Mouse (Mus musculus): ENCODE results near the gene Homer2. TPM values are rescaled to one million over a fixed set of nuclear protein-coding genes. Genes with fewer than 3 reads are reported as not detected.

The Homer2 gene
- 0.05 TPM for polyA plus RNA-seq (2012; fragmentation: generic; extraction: Trizol)
- long read RNA-seq, experiment 1: 0 reads
- long read RNA-seq, experiment 2: 0 reads

GRCm38 (mm10) chr7:81707471-81708140 is at the start of gene Homer2:
Gene Homer2, minus strand, starts transcription at chr7:81707527.
- Histone ChIP-seq H3K4me3 (ENCODE audit: insufficient read depth, poor library complexity, severe bottlenecking) (no peak within 1 kb of the TSS), H3ac (ENCODE audit: control insufficient read depth, insufficient read length, low read depth) (no peak within 1 kb of the TSS), H3K79me3 (ENCODE audit: low read depth) (no peaks in the 10 kb centered on the region), H3K36me3 (ENCODE audit: control insufficient read depth, insufficient read depth) (no peaks in the 10 kb centered on the region), H3K27me3 (ENCODE audit: control insufficient read depth, insufficient read depth, insufficient read length) (peaks cover 30% of the 10 kb centered on the region), H3K79me2 (ENCODE audit: control insufficient read depth, insufficient read depth) (no peaks in the 10 kb centered on the region)
- TF ChIP-seq MAX (IDR thresholded peaks at IDR 0.05): no peak
- TF ChIP-seq CTCF (IDR thresholded peaks at IDR 0.05; ENCODE audit: control insufficient read depth, insufficient read depth, insufficient read length): no peak
- TF ChIP-seq CEBPB (IDR thresholded peaks at IDR 0.05; ENCODE audit: low read depth): no peak

- Histone ChIP-seq H3K79me3 (ENCODE audit: low read depth) (no peaks in the 10 kb centered on the region), H3K36me3 (ENCODE audit: control insufficient read depth, insufficient read depth) (no peaks in the 10 kb centered on the region), H3K27me3 (ENCODE audit: control insufficient read depth, insufficient read depth, insufficient read length) (no peaks in the 10 kb centered on the region), H3K4me3 (ENCODE audit: insufficient read depth, poor library complexity, severe bottlenecking) (no peak overlapping the region), H3K79me2 (ENCODE audit: control insufficient read depth, insufficient read depth) (no peaks in the 10 kb centered on the region), H3ac (ENCODE audit: control insufficient read depth, insufficient read length, low read depth) (no peak overlapping the region)
- no peak for TF ChIP-seq MYOD1 (IDR thresholded peaks at IDR 0.05; ENCODE audit: control insufficient read depth, insufficient read length, low read depth)
- no peak for TF ChIP-seq MAX (IDR thresholded peaks at IDR 0.05)
- TF ChIP-seq CTCF (IDR thresholded peaks at IDR 0.05; ENCODE audit: control insufficient read depth, insufficient read depth, insufficient read length): no peak
- TF ChIP-seq CEBPB (IDR thresholded peaks at IDR 0.05; ENCODE audit: low read depth): no peak
- TF ChIP-seq USF1 (IDR thresholded peaks at IDR 0.05; ENCODE audit: low read depth): no peak
- TF ChIP-seq MYOG (IDR thresholded peaks at IDR 0.05; ENCODE audit: control insufficient read depth, extremely low read depth, insufficient read length): no peak
- no peak for TF ChIP-seq FOSL1 (IDR thresholded peaks at IDR 0.05; ENCODE audit: insufficient read depth, low read length, poor library complexity, severe bottlenecking)
Observed at GRCm38 (mm10) chr7:81747956-81748355, 40.6 kb upstream of the Homer2 start.

GRCm38 (mm10) chr7:81744145-81744544 is 36.8 kb upstream of the Homer2 start:
- Histone ChIP-seq H3K36me3 (ENCODE audit: control insufficient read depth, insufficient read depth) (no peaks in the 10 kb centered on the region), H3ac (ENCODE audit: control insufficient read depth, insufficient read length, low read depth) (no peak overlapping the region), H3K27me3 (ENCODE audit: control insufficient read depth, insufficient read depth, insufficient read length) (no peaks in the 10 kb centered on the region), H3K79me3 (ENCODE audit: low read depth) (no peaks in the 10 kb centered on the region), H3K79me2 (ENCODE audit: control insufficient read depth, insufficient read depth) (no peaks in the 10 kb centered on the region), H3K4me3 (ENCODE audit: insufficient read depth, poor library complexity, severe bottlenecking) (no peak overlapping the region)
- no peak for TF ChIP-seq MAX (IDR thresholded peaks at IDR 0.05)
- TF ChIP-seq FOSL1 (IDR thresholded peaks at IDR 0.05; ENCODE audit: insufficient read depth, low read length, poor library complexity, severe bottlenecking): no peak
- no peak for TF ChIP-seq CTCF (IDR thresholded peaks at IDR 0.05; ENCODE audit: control insufficient read depth, insufficient read depth, insufficient read length)
- TF ChIP-seq USF1 (IDR thresholded peaks at IDR 0.05; ENCODE audit: low read depth): no peak
- TF ChIP-seq MYOG (IDR thresholded peaks at IDR 0.05; ENCODE audit: control insufficient read depth, extremely low read depth, insufficient read length): no peak
- no peak for TF ChIP-seq CEBPB (IDR thresholded peaks at IDR 0.05; ENCODE audit: low read depth)
- no peak for TF ChIP-seq MYOD1 (IDR thresholded peaks at IDR 0.05; ENCODE audit: control insufficient read depth, insufficient read length, low read depth)

GRCm38 (mm10) chr7:81740010-81740409 is 32.7 kb upstream of the Homer2 start:
- no peaks in the 10 kb centered on the region for H3K36me3 ChIP-seq (ENCODE audit: control insufficient read depth, insufficient read depth)
- TF ChIP-seq CTCF (IDR thresholded peaks at IDR 0.05; ENCODE audit: control insufficient read depth, insufficient read depth, insufficient read length) (no peak), MYOD1 (IDR thresholded peaks at IDR 0.05; ENCODE audit: control insufficient read depth, insufficient read length, low read depth) (no peak), MAX (IDR thresholded peaks at IDR 0.05) (no peak), CEBPB (IDR thresholded peaks at IDR 0.05; ENCODE audit: low read depth) (no peak), USF1 (IDR thresholded peaks at IDR 0.05; ENCODE audit: low read depth) (no peak), FOSL1 (IDR thresholded peaks at IDR 0.05; ENCODE audit: insufficient read depth, low read length, poor library complexity, severe bottlenecking) (no peak), MYOG (IDR thresholded peaks at IDR 0.05; ENCODE audit: control insufficient read depth, extremely low read depth, insufficient read length) (no peak)

GRCm38 (mm10) chr7:81738720-81739385 is 31.5 kb upstream of the Homer2 start:
- Histone ChIP-seq H3K36me3 (ENCODE audit: control insufficient read depth, insufficient read depth) (no peaks in the 10 kb centered on the region), H3K79me2 (ENCODE audit: control insufficient read depth, insufficient read depth) (no peaks in the 10 kb centered on the region), H3K27me3 (ENCODE audit: control insufficient read depth, insufficient read depth, insufficient read length) (no peaks in the 10 kb centered on the region), H3K79me3 (ENCODE audit: low read depth) (no peaks in the 10 kb centered on the region), H3K4me3 (ENCODE audit: insufficient read depth, poor library complexity, severe bottlenecking) (no peak overlapping the region), H3ac (ENCODE audit: control insufficient read depth, insufficient read length, low read depth) (no peak overlapping the region)
- TF ChIP-seq USF1 (IDR thresholded peaks at IDR 0.05; ENCODE audit: low read depth): no peak
- TF ChIP-seq MYOG (IDR thresholded peaks at IDR 0.05; ENCODE audit: control insufficient read depth, extremely low read depth, insufficient read length): no peak
- no peak for TF ChIP-seq FOSL1 (IDR thresholded peaks at IDR 0.05; ENCODE audit: insufficient read depth, low read length, poor library complexity, severe bottlenecking)
- TF ChIP-seq MYOD1 (IDR thresholded peaks at IDR 0.05; ENCODE audit: control insufficient read depth, insufficient read length, low read depth): no peak
- no peak for TF ChIP-seq CEBPB (IDR thresholded peaks at IDR 0.05; ENCODE audit: low read depth)
- TF ChIP-seq MAX (IDR thresholded peaks at IDR 0.05): no peak
- no peak for TF ChIP-seq CTCF (IDR thresholded peaks at IDR 0.05; ENCODE audit: control insufficient read depth, insufficient read depth, insufficient read length)

More at GRCm38 (mm10) chr7:81740010-81740409, 32.7 kb upstream of the Homer2 start:
- H3ac ChIP-seq (ENCODE audit: control insufficient read depth, insufficient read length, low read depth): no peak overlapping the region
- no peaks in the 10 kb centered on the region for H3K27me3 ChIP-seq (ENCODE audit: control insufficient read depth, insufficient read depth, insufficient read length)
- no peaks in the 10 kb centered on the region for H3K79me3 ChIP-seq (ENCODE audit: low read depth)
- no peak overlapping the region for H3K4me3 ChIP-seq (ENCODE audit: insufficient read depth, poor library complexity, severe bottlenecking)
- no peaks in the 10 kb centered on the region for H3K79me2 ChIP-seq (ENCODE audit: control insufficient read depth, insufficient read depth)
